Mouse (Mus musculus): ENCODE data around the gene Ppip5k1. TPM values are rescaled to one million over a fixed set of nuclear protein-coding genes. Genes with fewer than 3 reads are reported as not detected.

The Ppip5k1 gene
- polyA plus RNA-seq, 1 experiment, result 9.0 TPM

DNA sequence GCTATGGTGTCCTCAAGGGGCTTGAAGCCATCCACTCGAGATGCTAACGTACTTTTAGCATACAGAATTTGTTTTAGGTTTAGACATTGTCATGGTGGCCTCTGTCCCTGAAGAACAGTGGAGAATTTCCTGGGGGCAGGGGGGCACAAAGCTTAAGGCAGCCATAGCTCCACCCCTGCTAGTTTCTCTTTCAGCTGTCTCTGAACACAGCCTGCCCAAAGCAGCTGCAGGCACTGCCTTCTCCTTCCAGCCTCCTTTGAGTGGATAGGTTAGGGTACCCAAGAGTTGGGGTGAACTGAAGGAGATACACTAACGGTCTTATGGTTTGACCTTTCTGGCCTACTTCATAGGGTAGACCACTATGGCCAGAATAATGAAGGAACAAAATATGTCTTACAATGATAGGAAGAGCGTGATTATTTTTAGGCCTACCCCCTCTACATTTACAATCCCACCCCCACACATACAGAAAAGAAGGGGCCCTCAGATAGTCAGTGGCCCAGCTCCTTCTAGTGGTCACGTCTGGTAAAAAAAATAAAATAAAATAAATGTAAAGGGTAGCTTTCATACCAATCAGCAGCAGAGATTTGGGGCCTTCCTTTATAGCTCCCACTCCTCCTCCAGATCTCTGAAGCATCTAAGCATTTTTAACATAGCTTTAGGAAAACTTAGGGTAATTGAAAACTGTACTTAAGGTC lies 62.7 kb downstream of the Ppip5k1 start:
- H3K4me3 ChIP-seq (ENCODE audit: insufficient read depth, low read length), result no peak overlapping the region
- H3K4me1 ChIP-seq (ENCODE audit: control insufficient read depth, insufficient read depth, low read length), result peaks cover 5% of the 10 kb centered on the region; the same call in 1 of the 2 replicates
- no peak overlapping the region for H3K27ac ChIP-seq (ENCODE audit: insufficient read depth, low read length)
- TF ChIP-seq POLR2A (IDR thresholded peaks at IDR 0.05; ENCODE audit: low read depth, low read length), result no peak
- TF ChIP-seq CTCF (IDR thresholded peaks at IDR 0.05; ENCODE audit: borderline replicate concordance, insufficient read depth, low read length), result no peak

DNA sequence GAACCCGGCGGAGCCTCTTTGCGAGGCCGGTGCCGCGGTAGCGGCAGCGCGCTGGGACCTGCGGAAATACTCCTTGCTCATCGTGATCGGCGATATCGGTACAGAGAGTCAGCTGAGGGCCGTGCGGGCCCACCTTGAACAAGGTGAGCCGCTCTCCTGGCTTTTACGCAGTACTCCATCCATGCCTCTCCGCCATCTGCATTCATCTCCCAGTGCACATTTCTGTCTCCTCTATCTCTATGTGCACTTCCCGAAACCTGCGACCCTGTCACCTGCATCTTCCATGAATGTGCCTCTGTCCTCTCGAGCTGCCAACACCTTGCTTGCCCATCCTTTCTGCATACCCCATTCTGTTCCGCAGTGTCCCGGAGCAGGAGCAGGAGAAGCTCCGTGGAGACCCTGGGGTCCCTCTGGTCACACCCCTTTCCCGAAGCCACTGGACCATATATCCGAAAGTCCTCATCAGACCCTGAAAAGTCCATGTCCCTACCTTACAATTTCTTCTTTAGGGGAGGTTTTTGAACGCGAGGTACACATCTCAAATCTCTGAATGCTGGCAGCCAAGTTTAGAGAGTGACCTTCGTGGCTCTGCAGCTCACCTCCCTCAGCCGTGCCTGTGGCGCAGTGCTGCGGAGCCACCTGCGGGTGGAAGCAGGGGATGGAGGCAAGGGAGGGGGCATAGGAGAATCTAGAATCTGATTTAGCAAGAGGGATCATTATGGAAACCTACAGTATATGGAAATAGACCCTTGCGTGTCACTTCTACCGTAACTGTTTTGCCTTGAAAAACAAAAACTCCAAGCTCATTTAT lies 65.3 kb downstream of the Ppip5k1 start:
- Histone ChIP-seq H3K4me3 (ENCODE audit: insufficient read depth, low read length) (peak overlapping the region; percentile 43), H3K4me1 (ENCODE audit: control insufficient read depth, insufficient read depth, low read length) (peaks cover 5% of the 10 kb centered on the region; the same call in 1 of the 2 replicates), H3K27ac (ENCODE audit: insufficient read depth, low read length) (no peak overlapping the region)
- TF ChIP-seq CTCF (IDR thresholded peaks at IDR 0.05; ENCODE audit: borderline replicate concordance, insufficient read depth, low read length), result peak; percentile 27; the same call in 1 of the 2 replicates
- TF ChIP-seq POLR2A (IDR thresholded peaks at IDR 0.05; ENCODE audit: low read depth, low read length), result no peak

- TF ChIP-seq POLR2A (IDR thresholded peaks at IDR 0.05; ENCODE audit: low read depth, low read length) (peak; percentile 38; the same call in 1 of the 2 replicates), CTCF (IDR thresholded peaks at IDR 0.05; ENCODE audit: borderline replicate concordance, insufficient read depth, low read length) (no peak)
- H3K4me1 ChIP-seq (ENCODE audit: control insufficient read depth, insufficient read depth, low read length), result 0 out of 2 replicates have a peak, but pooled peaks cover 1% of the 10 kb centered on the region
- peak within 1 kb of the TSS; percentile 51 for H3K4me3 ChIP-seq (ENCODE audit: insufficient read depth, low read length)
- no peak within 1 kb of the TSS for H3K27ac ChIP-seq (ENCODE audit: insufficient read depth, low read length)
Observed at GRCm38 (mm10) chr2:121288901-121289729, 66.1 kb downstream of the Ppip5k1 start, which contains the start of gene Map1a. Gene Map1a, plus strand, starts transcription at chr2:121289600.

GRCm38 (mm10) chr2:121287850-121288249 lies 67.3 kb downstream of the Ppip5k1 start:
- Histone ChIP-seq H3K4me3 (ENCODE audit: insufficient read depth, low read length) (no peak overlapping the region), H3K4me1 (ENCODE audit: control insufficient read depth, insufficient read depth, low read length) (no peaks in the 10 kb centered on the region), H3K27ac (ENCODE audit: insufficient read depth, low read length) (no peak overlapping the region)
- no peak for TF ChIP-seq CTCF (IDR thresholded peaks at IDR 0.05; ENCODE audit: borderline replicate concordance, insufficient read depth, low read length)
- TF ChIP-seq POLR2A (IDR thresholded peaks at IDR 0.05; ENCODE audit: low read depth, low read length), result no peak

DNA sequence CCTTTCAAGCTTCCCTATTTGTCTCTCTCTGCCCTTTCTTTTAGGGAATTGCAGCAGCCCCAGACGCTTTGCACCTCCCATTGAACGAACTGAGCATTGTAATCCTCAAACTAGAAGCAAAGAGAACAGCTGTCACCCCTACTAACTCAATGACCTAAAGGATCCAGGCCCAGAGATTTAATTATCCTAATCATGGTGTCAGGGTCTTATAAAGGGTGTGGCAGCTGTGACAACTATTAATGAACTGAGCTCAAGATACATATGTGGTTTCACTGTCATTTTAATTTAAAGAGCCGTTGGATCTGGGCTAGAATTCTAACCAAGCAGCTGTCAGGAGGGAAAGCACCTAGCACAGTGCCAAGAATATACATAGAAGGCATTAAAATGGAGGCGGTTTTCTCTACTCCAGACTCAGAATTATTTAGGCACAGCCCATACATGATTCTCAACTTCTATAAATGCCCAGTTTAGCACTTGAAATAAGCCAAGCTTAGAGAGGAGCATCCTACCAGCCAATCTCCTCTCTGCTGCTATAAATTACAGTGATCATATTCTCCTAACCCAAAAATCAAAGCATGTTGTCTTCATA lies 83.2 kb downstream of the Ppip5k1 start:
- H3K4me3 ChIP-seq (ENCODE audit: insufficient read depth, low read length), result 0 out of 2 replicates have a peak overlapping the region, but pooled peaks have one; percentile 50

DNA sequence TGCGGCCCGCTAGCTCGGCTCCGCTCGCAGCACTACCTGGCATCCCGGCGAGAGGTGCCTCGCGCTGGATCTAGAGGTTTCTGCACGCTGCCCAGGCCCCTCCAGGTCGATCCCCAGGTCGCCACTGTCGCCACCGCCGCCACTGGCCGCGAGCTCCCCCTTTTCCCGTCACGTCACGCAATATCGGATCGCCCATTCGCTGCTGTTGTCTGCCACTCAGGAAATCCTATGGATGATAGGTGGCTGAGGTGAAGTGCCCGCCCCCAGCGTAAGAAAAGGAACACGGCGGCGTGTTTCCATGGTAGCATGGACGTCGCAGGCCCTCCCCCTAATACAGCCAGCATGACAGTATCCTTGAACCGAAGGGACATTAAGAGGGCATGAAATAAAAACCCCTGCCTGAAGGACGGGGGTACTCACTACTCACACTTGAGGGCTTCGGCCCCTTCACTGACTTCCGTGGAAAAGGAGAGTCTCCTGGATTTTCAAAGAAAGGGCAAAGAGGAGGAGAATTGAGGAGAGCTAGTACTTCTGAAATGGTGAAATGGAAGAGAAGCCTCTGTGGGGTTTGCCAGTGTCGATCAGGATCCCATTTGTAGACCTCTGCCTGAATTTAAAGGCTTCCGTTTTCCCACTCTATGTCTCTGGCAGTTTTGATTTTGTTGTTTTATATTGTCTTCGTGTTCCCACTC lies 83.8 kb downstream of the Ppip5k1 start, which contains the start of gene Trp53bp1:
Trp53bp1 (minus strand) TSS at position 172 of the 692 bp plus-strand sequence.
- TF ChIP-seq POLR2A (IDR thresholded peaks at IDR 0.05; ENCODE audit: low read depth, low read length) (peak; percentile 41; the same call in 1 of the 2 replicates), CTCF (IDR thresholded peaks at IDR 0.05; ENCODE audit: borderline replicate concordance, insufficient read depth, low read length) (no peak)

More for the DNA sequence above, 83.2 kb downstream of the Ppip5k1 start:
- H3K27ac ChIP-seq (ENCODE audit: insufficient read depth, low read length), result no peak overlapping the region
- peaks cover 6% of the 10 kb centered on the region for H3K4me1 ChIP-seq (ENCODE audit: control insufficient read depth, insufficient read depth, low read length)
- TF ChIP-seq CTCF (IDR thresholded peaks at IDR 0.05; ENCODE audit: borderline replicate concordance, insufficient read depth, low read length), result no peak
- TF ChIP-seq POLR2A (IDR thresholded peaks at IDR 0.05; ENCODE audit: low read depth, low read length), result no peak

GRCm38 (mm10) chr2:121270521-121271235 lies 84.5 kb downstream of the Ppip5k1 start:
- peak overlapping the region; percentile 85 for H3K4me3 ChIP-seq (ENCODE audit: insufficient read depth, low read length)
- TF ChIP-seq CTCF (IDR thresholded peaks at IDR 0.05; ENCODE audit: borderline replicate concordance, insufficient read depth, low read length) (no peak), POLR2A (IDR thresholded peaks at IDR 0.05; ENCODE audit: low read depth, low read length) (no peak)
- H3K4me1 ChIP-seq (ENCODE audit: control insufficient read depth, insufficient read depth, low read length), result peaks cover 6% of the 10 kb centered on the region
- no peak overlapping the region for H3K27ac ChIP-seq (ENCODE audit: insufficient read depth, low read length)

More for the DNA sequence above, 83.8 kb downstream of the Ppip5k1 start, which contains the start of gene Trp53bp1:
- Histone ChIP-seq H3K4me1 (ENCODE audit: control insufficient read depth, insufficient read depth, low read length) (peaks cover 6% of the 10 kb centered on the region), H3K4me3 (ENCODE audit: insufficient read depth, low read length) (peak within 1 kb of the TSS; percentile 85), H3K27ac (ENCODE audit: insufficient read depth, low read length) (no peak within 1 kb of the TSS)

DNA sequence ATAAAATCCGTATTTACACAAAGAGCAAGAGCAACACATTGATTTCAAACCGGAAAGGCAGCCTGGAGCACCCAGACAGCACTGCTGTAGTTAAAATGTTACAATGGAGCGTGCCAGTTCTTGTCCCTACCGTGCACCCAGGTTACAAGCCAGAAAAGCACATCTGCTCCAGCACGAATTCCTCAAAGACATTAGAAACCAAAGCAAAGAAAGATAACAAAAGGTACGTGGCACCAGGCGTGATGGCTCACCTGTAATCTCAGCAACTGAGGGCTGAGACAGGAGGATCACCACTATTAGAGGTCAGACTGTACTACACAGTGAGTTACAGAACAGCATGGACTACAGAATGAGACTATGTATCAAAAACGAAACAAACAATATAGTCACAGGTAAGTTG lies 86.8 kb downstream of the Ppip5k1 start:
- TF ChIP-seq POLR2A (IDR thresholded peaks at IDR 0.05; ENCODE audit: low read depth, low read length), result no peak
- TF ChIP-seq CTCF (IDR thresholded peaks at IDR 0.05; ENCODE audit: borderline replicate concordance, insufficient read depth, low read length), result no peak
- H3K27ac ChIP-seq (ENCODE audit: insufficient read depth, low read length), result no peak overlapping the region
- no peak overlapping the region for H3K4me3 ChIP-seq (ENCODE audit: insufficient read depth, low read length)
- peaks cover 6% of the 10 kb centered on the region for H3K4me1 ChIP-seq (ENCODE audit: control insufficient read depth, insufficient read depth, low read length)

Other genes starting within 250 kb of the Ppip5k1 start
- gene Tgm7, start 245.6 kb downstream of the Ppip5k1 start, polyA plus RNA-seq (2011; ENCODE audit: insufficient read length, low read depth, missing spikeins), result not detected in 2 replicates
- 7.2 and 10.0 TPM in 2 replicates for gene Adal, start 215.0 kb downstream of the Ppip5k1 start, polyA plus RNA-seq (2011; ENCODE audit: insufficient read length, low read depth, missing spikeins)
- 4.4 and 5.5 TPM in 2 replicates for gene Lcmt2, start 214.7 kb downstream of the Ppip5k1 start, polyA plus RNA-seq (2011; ENCODE audit: insufficient read length, low read depth, missing spikeins)
- 41.5 and 48.2 TPM in 2 replicates for gene Tubgcp4, start 184.7 kb downstream of the Ppip5k1 start, polyA plus RNA-seq (2011; ENCODE audit: insufficient read length, low read depth, missing spikeins)
- 10.3 and 10.8 TPM in 2 replicates for gene Zscan29, start 184.3 kb downstream of the Ppip5k1 start, polyA plus RNA-seq (2011; ENCODE audit: insufficient read length, low read depth, missing spikeins)
- 54.5 and 61.5 TPM in 2 replicates for gene Trp53bp1, start 84.0 kb downstream of the Ppip5k1 start, polyA plus RNA-seq (2011; ENCODE audit: insufficient read length, low read depth, missing spikeins)
- 61.1 and 75.0 TPM in 2 replicates for gene Map1a, start 65.8 kb downstream of the Ppip5k1 start, polyA plus RNA-seq (2011; ENCODE audit: insufficient read length, low read depth, missing spikeins)
- not detected in 2 replicates for gene Ckmt1, start 2.3 kb upstream of the Ppip5k1 start, polyA plus RNA-seq (2011; ENCODE audit: insufficient read length, low read depth, missing spikeins)
- not detected in 2 replicates for gene Strc, start 31.8 kb upstream of the Ppip5k1 start, polyA plus RNA-seq (2011; ENCODE audit: insufficient read length, low read depth, missing spikeins)
- gene Pdia3, start 58.4 kb upstream of the Ppip5k1 start, polyA plus RNA-seq (2011; ENCODE audit: insufficient read length, low read depth, missing spikeins), result 1,111 and 1,129 TPM in 2 replicates
- 1.5 and 2.8 TPM in 2 replicates for gene Catsper2, start 58.4 kb upstream of the Ppip5k1 start, polyA plus RNA-seq (2011; ENCODE audit: insufficient read length, low read depth, missing spikeins)
- not detected in 2 replicates for gene Ell3, start 88.9 kb upstream of the Ppip5k1 start, polyA plus RNA-seq (2011; ENCODE audit: insufficient read length, low read depth, missing spikeins)
- gene Serf2, start 93.8 kb upstream of the Ppip5k1 start, polyA plus RNA-seq (2011; ENCODE audit: insufficient read length, low read depth, missing spikeins), result 553 and 625 TPM in 2 replicates
- 80.6 and 86.4 TPM in 2 replicates for gene Hypk, start 97.9 kb upstream of the Ppip5k1 start, polyA plus RNA-seq (2011; ENCODE audit: insufficient read length, low read depth, missing spikeins)
- 0.63 TPM in 1 of 2 replicates, not detected in the other for gene Serinc4, start 101.4 kb upstream of the Ppip5k1 start, polyA plus RNA-seq (2011; ENCODE audit: insufficient read length, low read depth, missing spikeins)
- gene Mfap1b, start 118.7 kb upstream of the Ppip5k1 start, polyA plus RNA-seq (2011; ENCODE audit: insufficient read length, low read depth, missing spikeins), result 24.7 and 28.7 TPM in 2 replicates
- 27.8 and 31.9 TPM in 2 replicates for gene Mfap1a, start 151.3 kb upstream of the Ppip5k1 start, polyA plus RNA-seq (2011; ENCODE audit: insufficient read length, low read depth, missing spikeins)
- 6.6 and 8.6 TPM in 2 replicates for gene Wdr76, start 151.3 kb upstream of the Ppip5k1 start, polyA plus RNA-seq (2011; ENCODE audit: insufficient read length, low read depth, missing spikeins)